Mouse (Mus musculus) bone marrow macrophage, adult 2 months (primary cell): ENCODE data around the gene Mrpl36. TPM values are rescaled to one million over a fixed set of nuclear protein-coding genes. Genes with fewer than 3 reads are reported as not detected.

Source experiments
- H3K27ac ChIP-seq: 2 replicates; pipeline ENCODE4 v1.5.1; 2012; ENCODE audit warnings: low read depth, low read length; ENCODE audit not compliant: insufficient read depth
- H3K4me1 ChIP-seq: 2 replicates; pipeline ENCODE4 v1.6.1; 2012; ENCODE audit warnings: low read length; ENCODE audit not compliant: control insufficient read depth, insufficient read depth
- H3K4me3 ChIP-seq: 2 replicates; pipeline ENCODE4 v1.5.1; 2012; ENCODE audit warnings: mild to moderate bottlenecking, low read length, moderate library complexity; ENCODE audit not compliant: insufficient read depth
- CTCF ChIP-seq: IDR thresholded peaks from 2 replicates; pipeline ENCODE4 v1.5.1; 2012; ENCODE audit warnings: low read depth, mild to moderate bottlenecking, low read length, moderate library complexity
- POLR2A ChIP-seq: IDR thresholded peaks from 2 replicates; pipeline ENCODE4 v1.6.1; 2012; ENCODE audit warnings: mild to moderate bottlenecking, low read depth, low read length, borderline replicate concordance
- polyA plus RNA-seq: library from polyadenylated mRNA; stranded (reverse); fragments of >200 nt; gene quantifications from 2 replicates; pipeline ENCODE4 v1.2.4, GENCODE M21; 2012; ENCODE audit not compliant: missing spikeins, insufficient read depth, insufficient read length

Gene Mrpl36
- polyA plus RNA-seq, 1 experiment: 42.9 TPM

- H3K27ac ChIP-seq: no peak overlapping the region
- no peak overlapping the region for H3K4me3 ChIP-seq
- TF ChIP-seq POLR2A (no peak), CTCF (no peak)
- no peaks in the 10 kb centered on the region for H3K4me1 ChIP-seq
Observed at GRCm38 (mm10) chr13:73346131-73346530, 17.8 kb downstream of the Mrpl36 start.

GRCm38 (mm10) chr13:73346743-73347142 lies 18.4 kb downstream of the Mrpl36 start:
- Histone ChIP-seq H3K4me1 (no peaks in the 10 kb centered on the region), H3K27ac (no peak overlapping the region), H3K4me3 (no peak overlapping the region)
- TF ChIP-seq POLR2A (no peak), CTCF (no peak)

- TF ChIP-seq POLR2A (no peak), CTCF (no peak)
- Histone ChIP-seq H3K4me3 (no peak overlapping the region), H3K4me1 (no peaks in the 10 kb centered on the region), H3K27ac (no peak overlapping the region)
Observed at GRCm38 (mm10) chr13:73347171-73347570, 18.9 kb downstream of the Mrpl36 start.

- Histone ChIP-seq H3K4me1 (no peaks in the 10 kb centered on the region), H3K27ac (no peak overlapping the region), H3K4me3 (no peak overlapping the region)
- TF ChIP-seq POLR2A: no peak
- TF ChIP-seq CTCF: no peak
Observed at GRCm38 (mm10) chr13:73347922-73348650, 19.8 kb downstream of the Mrpl36 start.

- Histone ChIP-seq H3K4me3 (no peak overlapping the region), H3K27ac (no peak overlapping the region), H3K4me1 (no peaks in the 10 kb centered on the region)
- TF ChIP-seq CTCF (no peak), POLR2A (no peak)
Observed at GRCm38 (mm10) chr13:73350741-73351140, 22.4 kb downstream of the Mrpl36 start.

GRCm38 (mm10) chr13:73351910-73352309 lies 23.6 kb downstream of the Mrpl36 start:
- no peaks in the 10 kb centered on the region for H3K4me1 ChIP-seq
- no peak overlapping the region for H3K4me3 ChIP-seq
- no peak for TF ChIP-seq CTCF
- H3K27ac ChIP-seq: no peak overlapping the region

GRCm38 (mm10) chr13:73352491-73352890 lies 24.2 kb downstream of the Mrpl36 start:
- no peak for TF ChIP-seq POLR2A
- no peak for TF ChIP-seq CTCF
- Histone ChIP-seq H3K4me3 (no peak overlapping the region), H3K27ac (no peak overlapping the region), H3K4me1 (no peaks in the 10 kb centered on the region)

- no peak overlapping the region for H3K4me3 ChIP-seq
- no peak overlapping the region for H3K27ac ChIP-seq
- H3K4me1 ChIP-seq: no peaks in the 10 kb centered on the region
- TF ChIP-seq POLR2A (no peak), CTCF (no peak)
Observed at GRCm38 (mm10) chr13:73357106-73357505, 28.8 kb downstream of the Mrpl36 start.

GRCm38 (mm10) chr13:73373367-73373766 lies 45.1 kb downstream of the Mrpl36 start:
- no peak for TF ChIP-seq POLR2A
- no peak for TF ChIP-seq CTCF
- Histone ChIP-seq H3K27ac (no peak overlapping the region), H3K4me3 (no peak overlapping the region), H3K4me1 (no peaks in the 10 kb centered on the region)

GRCm38 (mm10) chr13:73374612-73375011 lies 46.3 kb downstream of the Mrpl36 start:
- TF ChIP-seq POLR2A (no peak), CTCF (no peak)
- H3K27ac ChIP-seq: no peak overlapping the region
- H3K4me3 ChIP-seq: no peak overlapping the region

GRCm38 (mm10) chr13:73377637-73378036 lies 49.3 kb downstream of the Mrpl36 start:
- no peaks in the 10 kb centered on the region for H3K4me1 ChIP-seq

More at GRCm38 (mm10) chr13:73374612-73375011, 46.3 kb downstream of the Mrpl36 start:
- H3K4me1 ChIP-seq: no peaks in the 10 kb centered on the region

More at GRCm38 (mm10) chr13:73377637-73378036, 49.3 kb downstream of the Mrpl36 start:
- H3K27ac ChIP-seq: no peak overlapping the region
- TF ChIP-seq CTCF (no peak), POLR2A (no peak)
- no peak overlapping the region for H3K4me3 ChIP-seq

Other genes with a start within 250 kb of the Mrpl36 start
- gene Irx4, start 68.0 kb upstream of the Mrpl36 start, polyA plus RNA-seq: not detected in 2 replicates
- 82.6 and 92.0 TPM in 2 replicates for gene Ndufs6, start within 50 bp of the Mrpl36 start, polyA plus RNA-seq
- 39.5 and 45.3 TPM in 2 replicates for gene Lpcat1, start 138.7 kb downstream of the Mrpl36 start, polyA plus RNA-seq
- not detected in 2 replicates for gene Slc6a3, start 208.2 kb downstream of the Mrpl36 start, polyA plus RNA-seq